Mouse (Mus musculus) megakaryocyte, embryonic 14.5 days (primary cell): ENCODE data around the gene Pycr2.

Source experiments
- FLI1 ChIP-seq: IDR thresholded peaks from 2 replicates; pipeline ENCODE4 v1.6.1; 2012; ENCODE audit warnings: low read length, inconsistent platforms, mixed read lengths
- GATA1 ChIP-seq: IDR thresholded peaks from 3 replicates; pipeline ENCODE4 v1.6.1; 2012; ENCODE audit warnings: mixed read lengths, low read length, inconsistent platforms, borderline replicate concordance

DNA sequence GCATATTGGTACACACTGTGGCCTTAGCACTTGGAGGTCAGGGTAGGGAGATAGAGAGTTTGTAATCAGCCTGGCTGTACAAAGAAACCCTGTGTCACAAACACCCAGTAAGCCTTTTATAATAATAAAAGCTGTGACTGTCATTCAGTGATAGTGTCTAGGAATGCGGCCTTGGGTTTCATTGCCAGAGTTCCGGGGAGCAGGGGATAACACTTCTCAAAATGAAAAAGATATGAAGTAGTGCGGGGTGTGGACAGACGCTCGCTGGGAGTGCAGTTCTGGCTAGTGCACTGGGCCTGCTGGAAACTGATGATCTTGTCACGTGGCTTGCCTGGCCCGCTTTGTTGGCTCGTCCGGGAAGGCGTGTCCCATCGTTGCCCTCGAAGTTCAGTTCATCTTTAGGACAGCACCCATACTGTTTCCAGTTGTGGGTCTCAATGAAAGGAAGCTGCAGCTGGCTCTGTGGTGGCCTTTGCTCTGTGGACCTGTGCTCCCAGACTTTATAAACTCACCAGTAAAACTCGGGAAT is 33.9 kb upstream of the Pycr2 start:
- TF ChIP-seq GATA1: no peak
- no peak for TF ChIP-seq FLI1
